Mouse (Mus musculus): ENCODE measurements around the gene Gli3. TPM values are rescaled to one million over a fixed set of nuclear protein-coding genes. Genes with fewer than 3 reads are reported as not detected.

Gli3 gene
- polyA plus RNA-seq, 1 experiment from 2014 or later, result 54.3 TPM

DNA sequence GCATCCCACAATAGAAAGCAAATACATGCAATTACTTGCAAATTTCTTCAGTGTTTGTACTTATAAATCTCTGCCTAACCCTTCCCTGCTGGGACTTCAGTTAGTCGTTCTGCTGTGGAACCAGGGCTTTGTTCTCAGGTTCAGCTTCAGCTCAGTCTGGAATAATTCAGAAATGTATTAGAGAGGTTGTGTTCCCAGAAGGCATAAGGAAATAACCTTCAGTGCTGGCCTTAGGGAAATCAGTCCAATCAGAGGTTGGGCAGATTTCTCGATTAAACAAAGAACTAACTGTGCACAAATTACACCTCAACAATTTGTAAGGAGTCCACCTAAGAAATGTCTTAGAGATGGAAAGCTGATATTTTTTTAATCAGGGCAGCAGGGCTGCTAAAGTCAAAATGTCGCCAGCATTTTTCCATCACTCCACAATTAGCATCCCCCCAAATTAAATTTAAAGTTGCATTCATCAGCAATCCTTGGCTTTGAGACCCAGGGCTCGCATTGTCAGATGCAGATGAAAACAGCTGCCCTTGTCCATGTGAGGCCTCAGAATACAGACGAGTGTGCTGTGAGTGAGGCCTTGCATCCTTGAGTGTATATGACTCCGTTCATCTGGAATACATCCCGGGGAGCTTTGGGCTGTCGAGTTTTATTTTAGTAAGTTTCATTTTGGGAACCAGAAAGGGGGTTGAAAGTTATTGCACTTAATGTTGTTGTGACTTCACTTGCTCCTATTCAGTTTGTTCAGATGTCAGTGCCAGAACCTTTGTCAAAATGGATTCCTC is 114.3 kb downstream of the Gli3 start:
- no peaks in the 10 kb centered on the region for H3K27me3 ChIP-seq
- H3K27ac ChIP-seq, result peak overlapping the region; percentile 79
- H3K4me2 ChIP-seq (replicated peaks), result no peak overlapping the region
- H3K9me3 ChIP-seq, result no peaks in the 10 kb centered on the region
- H3K9ac ChIP-seq, result no peak overlapping the region
- 0 out of 2 replicates have a peak, but pooled peaks cover 2% of the 10 kb centered on the region for H3K36me3 ChIP-seq
- peak; percentile 63 for ATAC-seq (ENCODE audit: low FRiP score, low read depth)
- no peak overlapping the region for H3K4me3 ChIP-seq
- 39% methylated on average over 8 of the region's 8 CpGs for WGBS
- peaks cover 38% of the 10 kb centered on the region for H3K4me1 ChIP-seq

DNA sequence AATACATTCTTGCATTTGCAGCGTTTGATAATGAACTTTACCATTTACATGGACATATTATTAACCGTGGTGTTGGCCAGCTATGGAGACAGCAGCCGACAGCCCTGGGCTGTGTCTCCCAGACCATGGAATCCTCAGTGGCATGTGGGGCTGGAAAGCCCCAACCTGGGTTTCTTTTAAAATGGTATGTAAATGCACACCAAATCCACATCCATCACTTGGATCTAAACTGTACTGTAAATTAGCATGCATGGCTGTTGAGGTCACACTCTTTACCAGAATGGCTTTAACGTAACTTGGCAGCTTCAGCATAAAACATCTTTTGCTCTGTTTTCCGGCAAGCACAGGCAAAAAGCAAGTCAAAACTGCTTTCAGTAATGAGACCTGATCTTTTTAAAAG is 117.4 kb downstream of the Gli3 start:
- WGBS, result 64% methylated on average over 5 of the region's 5 CpGs
- H3K9ac ChIP-seq, result no peak overlapping the region
- peaks cover 37% of the 10 kb centered on the region for H3K4me1 ChIP-seq
- H3K27me3 ChIP-seq, result no peaks in the 10 kb centered on the region
- H3K4me2 ChIP-seq (replicated peaks), result no peak overlapping the region
- H3K9me3 ChIP-seq, result no peaks in the 10 kb centered on the region
- no peak for ATAC-seq (ENCODE audit: low FRiP score, low read depth)
- peaks cover 7% of the 10 kb centered on the region; the same call in 1 of the 2 replicates for H3K36me3 ChIP-seq
- peak overlapping the region; percentile 55 for H3K27ac ChIP-seq
- H3K4me3 ChIP-seq, result no peak overlapping the region

DNA sequence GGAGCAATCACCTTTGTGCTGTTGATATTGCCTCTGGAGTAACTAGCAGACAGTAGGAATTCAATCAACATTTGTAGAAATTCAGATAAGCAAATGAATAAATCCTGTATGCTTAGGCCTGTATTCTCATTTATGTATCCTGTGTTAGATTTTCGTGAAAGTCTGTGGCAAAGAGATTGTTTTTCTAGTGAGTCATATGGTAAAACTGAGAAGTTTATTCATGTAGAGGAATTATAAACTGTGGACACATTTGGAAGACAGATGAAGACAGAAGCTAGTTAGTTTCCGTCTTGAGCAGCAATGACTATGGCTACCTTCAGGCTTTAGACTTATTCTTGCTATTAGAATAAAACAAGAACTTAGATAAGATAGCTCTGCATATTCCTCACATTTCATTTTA is 122.9 kb downstream of the Gli3 start:
- Histone ChIP-seq H3K36me3 (peaks cover 7% of the 10 kb centered on the region; the same call in 1 of the 2 replicates), H3K9me3 (no peaks in the 10 kb centered on the region), H3K27me3 (no peaks in the 10 kb centered on the region), H3K4me3 (no peak overlapping the region), H3K4me1 (peaks cover 53% of the 10 kb centered on the region), H3K27ac (no peak overlapping the region; the same call in 1 of the 2 replicates), H3K4me2 (replicated peaks) (no peak overlapping the region), H3K9ac (no peak overlapping the region)
- no peak for ATAC-seq (ENCODE audit: low FRiP score, low read depth)
- 76% methylated on average over 2 of the region's 2 CpGs for WGBS

DNA sequence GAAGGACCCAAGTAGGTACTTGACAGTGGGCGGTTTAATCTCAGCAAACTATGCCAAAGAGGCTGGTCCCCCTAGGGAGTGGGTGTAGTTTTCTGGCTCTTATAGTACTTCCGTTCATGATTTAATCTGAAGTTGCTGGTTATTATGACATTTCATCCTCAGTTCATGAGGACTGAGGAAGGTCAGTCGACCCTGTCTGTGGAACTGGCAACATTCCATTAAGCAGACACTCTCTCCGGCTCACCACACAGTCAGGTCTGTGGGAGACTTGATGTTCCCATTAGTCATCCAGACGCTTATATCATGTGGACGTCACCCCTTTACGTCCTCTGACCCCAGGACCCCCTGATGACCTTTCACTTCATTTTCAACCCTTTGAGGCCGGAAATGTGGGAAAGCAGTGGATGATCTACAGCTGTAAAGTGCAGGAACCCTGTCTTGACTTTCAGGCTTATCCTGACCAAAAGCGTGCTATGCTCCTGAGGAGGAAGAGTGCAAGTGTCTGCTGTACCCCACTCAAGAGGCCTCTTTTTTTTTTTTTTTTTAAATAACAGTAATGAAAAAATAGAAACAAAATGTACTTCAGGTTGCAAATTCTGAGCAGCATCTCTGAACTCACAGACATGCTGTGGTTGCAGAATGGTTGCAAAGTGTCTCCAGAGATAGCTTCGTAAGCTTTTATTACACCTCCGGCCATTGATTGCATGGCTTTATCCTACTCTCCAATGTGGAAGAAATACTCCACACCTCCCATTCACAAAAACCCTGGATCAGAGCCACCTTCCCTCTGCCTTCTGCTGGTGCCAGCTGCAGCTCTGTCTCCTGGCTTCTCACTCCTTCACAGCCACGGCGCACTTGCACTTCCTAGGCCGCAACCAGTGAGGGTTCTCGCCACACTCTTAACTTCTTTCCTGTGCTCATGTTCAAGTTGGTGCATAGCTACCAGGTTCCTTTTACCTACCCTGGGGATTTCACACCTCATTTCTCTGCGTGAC is 125.5 kb downstream of the Gli3 start:
- 57% methylated on average over 16 of the region's 16 CpGs for WGBS
- ATAC-seq (ENCODE audit: low FRiP score, low read depth), result no peak

DNA sequence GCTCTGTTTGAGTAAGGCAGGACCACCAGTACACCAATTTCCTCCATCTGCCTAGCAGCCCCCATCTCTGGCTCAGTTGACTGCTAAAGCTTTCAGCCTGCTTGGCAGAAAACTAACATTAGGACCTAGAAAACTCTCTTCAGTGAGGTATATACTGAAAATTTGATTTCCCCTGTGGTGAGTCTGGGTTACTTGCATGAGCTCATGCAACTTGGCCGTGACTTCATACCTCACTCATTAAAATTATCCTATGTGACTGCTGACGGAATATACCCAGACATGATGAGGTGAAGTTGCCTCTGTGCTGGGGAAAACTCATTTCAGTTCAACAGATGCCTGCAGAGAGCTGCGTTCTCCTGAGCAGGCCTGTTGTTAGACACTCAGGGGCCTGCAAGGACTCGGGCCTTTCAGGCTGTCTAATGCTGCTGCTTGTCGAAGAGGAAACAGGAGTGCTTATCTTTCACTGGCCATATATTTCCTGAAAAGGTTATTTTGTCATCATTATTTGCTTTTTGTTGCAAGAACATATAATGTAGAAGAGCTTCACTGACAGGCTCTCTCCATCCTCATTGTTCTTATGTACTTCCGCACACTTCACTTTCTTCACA is 127.4 kb downstream of the Gli3 start:
- peaks cover 64% of the 10 kb centered on the region for H3K4me1 ChIP-seq
- H3K9ac ChIP-seq, result no peak overlapping the region
- ATAC-seq (ENCODE audit: low FRiP score, low read depth), result peak; percentile 88
- no peak overlapping the region for H3K4me3 ChIP-seq
- no peaks in the 10 kb centered on the region for H3K36me3 ChIP-seq
- peak overlapping the region; percentile 48 for H3K27ac ChIP-seq
- no peaks in the 10 kb centered on the region for H3K9me3 ChIP-seq
- 40% methylated on average over 6 of the region's 6 CpGs for WGBS
- no peak overlapping the region for H3K4me2 ChIP-seq (replicated peaks)
- no peaks in the 10 kb centered on the region for H3K27me3 ChIP-seq

More for the DNA sequence above, 125.5 kb downstream of the Gli3 start:
- Histone ChIP-seq H3K9ac (no peak overlapping the region), H3K9me3 (no peaks in the 10 kb centered on the region), H3K4me2 (replicated peaks) (no peak overlapping the region), H3K4me1 (peaks cover 60% of the 10 kb centered on the region), H3K27ac (peak overlapping the region; percentile 65; the same call in 1 of the 2 replicates), H3K36me3 (no peaks in the 10 kb centered on the region; the same call in 1 of the 2 replicates), H3K27me3 (no peaks in the 10 kb centered on the region), H3K4me3 (no peak overlapping the region)

DNA sequence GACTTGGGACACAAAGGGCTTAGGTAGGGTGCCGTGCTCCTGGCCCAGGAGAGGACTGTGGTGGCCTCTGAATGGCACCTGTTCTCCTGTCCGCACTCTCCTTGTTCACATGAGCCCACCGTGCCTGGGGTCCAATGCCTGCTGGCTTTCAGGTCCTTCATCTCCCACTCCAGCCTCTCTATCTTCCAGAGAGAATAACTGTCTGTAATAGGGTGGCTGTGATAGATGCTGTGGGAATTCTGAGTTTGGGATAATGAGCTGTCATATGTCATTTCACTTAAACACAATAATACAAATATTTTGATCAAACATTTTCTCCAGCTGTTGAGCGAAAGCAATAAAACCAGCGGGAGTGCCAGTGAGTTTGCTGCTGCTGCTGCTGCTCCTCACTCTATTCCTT is 133.6 kb downstream of the Gli3 start:
- Histone ChIP-seq H3K9me3 (no peaks in the 10 kb centered on the region), H3K27me3 (no peaks in the 10 kb centered on the region), H3K27ac (no peak overlapping the region), H3K4me2 (replicated peaks) (no peak overlapping the region), H3K36me3 (no peaks in the 10 kb centered on the region; the same call in 1 of the 2 replicates), H3K9ac (no peak overlapping the region), H3K4me3 (no peak overlapping the region), H3K4me1 (peaks cover 33% of the 10 kb centered on the region)
- no peak for ATAC-seq (ENCODE audit: low FRiP score, low read depth)
- WGBS, result 26% methylated on average over 5 of the region's 5 CpGs

DNA sequence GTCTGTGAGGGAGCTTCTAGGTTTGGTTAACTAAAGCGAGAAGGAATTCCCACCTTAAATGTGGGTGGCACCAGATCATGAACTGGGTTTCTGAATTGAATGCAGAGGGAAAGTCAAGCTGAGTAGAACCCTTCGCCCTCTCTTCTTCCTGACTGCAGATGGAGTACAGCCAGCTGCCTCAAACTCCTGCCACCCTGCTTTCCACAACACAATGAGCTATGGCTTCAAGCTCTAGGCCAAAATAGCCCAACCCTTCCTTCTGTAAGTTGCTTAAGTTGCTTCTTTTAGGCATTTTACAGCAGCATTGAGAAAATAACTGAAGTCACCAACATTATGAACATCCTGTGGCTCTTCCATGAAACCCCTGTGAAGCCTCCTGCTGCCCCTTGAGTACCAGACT is 136.7 kb downstream of the Gli3 start:
- no peak overlapping the region for H3K27ac ChIP-seq
- H3K4me2 ChIP-seq (replicated peaks), result no peak overlapping the region
- H3K36me3 ChIP-seq, result no peaks in the 10 kb centered on the region; the same call in none of the 2 replicates
- H3K27me3 ChIP-seq, result no peaks in the 10 kb centered on the region
- H3K4me3 ChIP-seq, result no peak overlapping the region
- no peak overlapping the region for H3K9ac ChIP-seq
- peaks cover 55% of the 10 kb centered on the region for H3K4me1 ChIP-seq
- ATAC-seq (ENCODE audit: low FRiP score, low read depth), result no peak
- 70% methylated on average over 2 of the region's 2 CpGs for WGBS
- H3K9me3 ChIP-seq, result no peaks in the 10 kb centered on the region

DNA sequence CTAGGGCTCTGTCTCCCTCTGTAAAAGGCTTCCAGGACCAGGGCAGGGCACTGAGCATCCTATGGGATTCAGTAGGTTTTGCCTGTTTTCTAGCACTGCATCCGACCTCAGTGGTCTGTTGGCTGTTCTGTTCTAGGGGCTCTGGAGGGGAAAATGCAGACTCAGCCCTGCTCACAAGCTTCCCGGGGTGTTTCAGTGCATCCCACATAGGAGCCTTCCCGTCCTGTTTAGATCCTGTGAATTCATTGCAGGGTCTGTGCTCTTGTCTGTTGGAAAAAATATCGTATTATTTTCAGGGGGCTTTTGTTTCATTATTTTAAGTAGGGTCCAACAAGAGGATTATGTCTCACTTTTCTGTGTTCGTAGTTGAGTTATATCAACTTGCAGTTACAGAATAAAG is 139.1 kb downstream of the Gli3 start:
- WGBS, result 40% methylated on average over 5 of the region's 5 CpGs
- Histone ChIP-seq H3K4me3 (no peak overlapping the region), H3K4me1 (peaks cover 36% of the 10 kb centered on the region), H3K27me3 (no peaks in the 10 kb centered on the region), H3K9ac (no peak overlapping the region), H3K36me3 (peaks cover 4% of the 10 kb centered on the region), H3K9me3 (no peaks in the 10 kb centered on the region), H3K4me2 (replicated peaks) (no peak overlapping the region), H3K27ac (no peak overlapping the region; the same call in 1 of the 2 replicates)
- ATAC-seq (ENCODE audit: low FRiP score, low read depth), result no peak

DNA sequence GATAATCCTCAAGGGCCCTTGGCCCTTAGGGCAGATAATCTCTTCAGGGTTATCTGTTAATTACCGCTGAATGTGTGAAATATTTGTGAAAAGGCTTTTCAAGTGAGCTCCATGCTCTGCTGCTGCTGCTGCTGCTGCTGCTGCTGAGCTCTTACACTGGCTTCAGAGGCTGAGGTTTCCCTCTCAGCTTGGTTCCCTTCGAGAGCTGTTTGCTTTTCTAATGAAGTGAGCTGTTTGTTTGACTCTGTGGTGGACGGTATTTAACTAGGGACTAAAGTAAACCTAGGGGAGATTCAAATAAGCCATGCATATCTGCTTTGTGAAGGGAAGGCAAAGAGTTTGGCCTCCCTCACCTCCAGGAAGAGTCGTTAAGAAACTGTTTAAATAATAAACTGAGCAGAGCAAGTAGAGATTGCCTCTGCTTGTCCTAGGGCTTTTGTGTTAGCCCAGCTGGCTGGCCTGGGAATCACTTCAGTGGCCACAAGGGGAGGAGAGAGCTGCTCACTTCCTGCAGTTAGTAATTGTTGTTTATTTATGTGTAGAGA is 139.7 kb downstream of the Gli3 start:
- ATAC-seq (ENCODE audit: low FRiP score, low read depth), result no peak

DNA sequence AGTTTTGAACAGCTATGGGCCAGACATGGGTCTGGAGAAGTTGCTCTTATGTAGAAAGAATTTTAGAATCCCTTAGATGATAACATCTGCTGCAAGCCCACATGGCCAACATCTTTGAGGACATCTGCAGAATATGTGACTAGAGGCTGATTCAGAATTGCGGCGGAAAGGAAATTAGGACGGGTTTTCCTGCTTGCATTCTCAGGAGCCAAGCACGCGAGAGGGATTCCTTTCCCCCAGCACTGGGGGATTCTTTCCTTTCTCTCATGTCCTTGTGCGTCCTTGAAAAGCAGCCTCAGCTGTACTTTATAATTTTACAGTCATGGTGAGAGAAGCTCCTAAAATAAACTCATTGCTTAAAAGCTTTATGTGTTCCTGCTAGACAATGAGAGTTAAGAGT is 141.0 kb downstream of the Gli3 start:
- no peaks in the 10 kb centered on the region for H3K27me3 ChIP-seq
- 49% methylated on average over 6 of the region's 6 CpGs for WGBS
- no peaks in the 10 kb centered on the region for H3K9me3 ChIP-seq

More for the DNA sequence above, 139.7 kb downstream of the Gli3 start:
- Histone ChIP-seq H3K27ac (peak overlapping the region; percentile 39; the same call in 1 of the 2 replicates), H3K4me3 (no peak overlapping the region), H3K27me3 (no peaks in the 10 kb centered on the region), H3K9ac (peak overlapping the region; percentile 35; the same call in 1 of the 2 replicates), H3K36me3 (peaks cover 5% of the 10 kb centered on the region), H3K4me1 (peaks cover 32% of the 10 kb centered on the region), H3K9me3 (no peaks in the 10 kb centered on the region), H3K4me2 (replicated peaks) (no peak overlapping the region)
- WGBS, result 16% methylated on average over 4 of the region's 4 CpGs

DNA sequence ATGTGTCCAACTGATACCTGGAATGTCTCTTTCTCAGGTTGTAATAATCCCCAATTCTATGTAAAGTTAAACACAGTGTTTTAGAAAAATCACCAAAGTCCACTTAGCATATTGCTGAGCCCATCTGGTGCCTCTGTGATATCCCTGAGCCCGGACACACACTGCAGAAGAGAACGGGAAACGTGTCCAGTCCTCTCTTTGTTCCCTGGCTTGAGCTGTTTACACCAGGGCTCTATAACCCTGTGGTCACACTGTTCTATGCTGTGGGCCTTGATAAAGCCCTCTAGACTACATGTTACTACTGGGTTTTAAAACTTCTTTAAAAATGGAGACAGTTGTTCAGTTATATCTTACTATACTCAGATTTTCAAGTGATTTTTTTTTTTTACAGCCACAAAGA is 154.4 kb downstream of the Gli3 start:
- no peaks in the 10 kb centered on the region for H3K9me3 ChIP-seq
- no peak overlapping the region for H3K4me2 ChIP-seq (replicated peaks)
- WGBS, result 66% methylated on average over 3 of the region's 3 CpGs
- H3K36me3 ChIP-seq, result peaks cover 12% of the 10 kb centered on the region
- H3K4me1 ChIP-seq, result peaks cover 54% of the 10 kb centered on the region
- no peak overlapping the region for H3K4me3 ChIP-seq
- no peaks in the 10 kb centered on the region for H3K27me3 ChIP-seq
- ATAC-seq (ENCODE audit: low FRiP score, low read depth), result no peak
- H3K9ac ChIP-seq, result no peak overlapping the region
- H3K27ac ChIP-seq, result no peak overlapping the region

More for the DNA sequence above, 141.0 kb downstream of the Gli3 start:
- Histone ChIP-seq H3K36me3 (peaks cover 5% of the 10 kb centered on the region), H3K4me2 (replicated peaks) (no peak overlapping the region), H3K27ac (no peak overlapping the region), H3K9ac (no peak overlapping the region), H3K4me1 (peaks cover 30% of the 10 kb centered on the region), H3K4me3 (no peak overlapping the region)
- no peak for ATAC-seq (ENCODE audit: low FRiP score, low read depth)
